Mouse (Mus musculus) telencephalon, adult 2 months (tissue): Measurements from ENCODE around the gene Sec16b.

ENCODE experiments used
- DNase-seq: peaks from one replicate; pipeline ENCODE4 v3.0.0-alpha.2; 2011; ENCODE audit warnings: low read depth, low spot score

Sec16b gene

GRCm38 (mm10) chr1:157506522-157506921 lies at the start of gene Sec16b:
Sec16b (plus strand) TSS chr1:157506728.
- DNase-seq = no peak

GRCm38 (mm10) chr1:157457789-157458188 lies 48.7 kb upstream of the Sec16b start:
- no peak for DNase-seq

GRCm38 (mm10) chr1:157458421-157459208 lies 47.9 kb upstream of the Sec16b start, which contains the start of gene Cryzl2:
Cryzl2 (plus strand) TSS chr1:157458577.
- no peak for DNase-seq

- DNase-seq = no peak
These were observed 46.6 kb upstream of the Sec16b start for GRCm38 (mm10) chr1:157459904-157460303.

- no peak for DNase-seq
These were observed 45.3 kb upstream of the Sec16b start for GRCm38 (mm10) chr1:157461276-157461675.

- no peak for DNase-seq
These were observed 44.2 kb upstream of the Sec16b start for GRCm38 (mm10) chr1:157462336-157462735.

- no peak for DNase-seq
These were observed 41.3 kb upstream of the Sec16b start for GRCm38 (mm10) chr1:157465194-157465593.

- no peak for DNase-seq
These were observed 38.7 kb upstream of the Sec16b start for GRCm38 (mm10) chr1:157467866-157468265.

- DNase-seq = peak; percentile 91
These were observed 35.7 kb upstream of the Sec16b start for GRCm38 (mm10) chr1:157470761-157471386.

GRCm38 (mm10) chr1:157472716-157473115 lies 33.8 kb upstream of the Sec16b start:
- no peak for DNase-seq

- no peak for DNase-seq
These were observed 31.7 kb upstream of the Sec16b start for GRCm38 (mm10) chr1:157474865-157475264.

GRCm38 (mm10) chr1:157476231-157476630 lies 30.3 kb upstream of the Sec16b start:
- peak; percentile 68 for DNase-seq

- DNase-seq = peak; percentile 33
These were observed 26.4 kb upstream of the Sec16b start for GRCm38 (mm10) chr1:157480090-157480489.

GRCm38 (mm10) chr1:157480901-157481300 lies 25.6 kb upstream of the Sec16b start:
- DNase-seq = no peak

- DNase-seq = no peak
These were observed 24.9 kb upstream of the Sec16b start for GRCm38 (mm10) chr1:157481666-157482065.

- DNase-seq = peak; percentile 74
These were observed 22.4 kb upstream of the Sec16b start for GRCm38 (mm10) chr1:157484161-157484560.

GRCm38 (mm10) chr1:157500657-157501056 lies 5.9 kb upstream of the Sec16b start:
- DNase-seq = no peak

- DNase-seq = no peak
These were observed 5.1 kb upstream of the Sec16b start for GRCm38 (mm10) chr1:157501352-157501945.

- DNase-seq = no peak
These were observed 3.5 kb upstream of the Sec16b start for GRCm38 (mm10) chr1:157503071-157503470.

GRCm38 (mm10) chr1:157506995-157507595 lies 567 bp downstream of the Sec16b start:
- DNase-seq = no peak

GRCm38 (mm10) chr1:157507814-157508213 lies 1.3 kb downstream of the Sec16b start:
- DNase-seq = no peak
